Mouse (Mus musculus): Measurements from ENCODE around the gene Ncaph2. TPM values are rescaled to one million over a fixed set of nuclear protein-coding genes. Genes with fewer than 3 reads are reported as not detected.
A peak's percentile ranks its signal among the peaks of the same experiment; 100 is the strongest.

Ncaph2 gene
- polyA plus RNA-seq, 1 experiment from 2014 or later: 168 TPM

DNA sequence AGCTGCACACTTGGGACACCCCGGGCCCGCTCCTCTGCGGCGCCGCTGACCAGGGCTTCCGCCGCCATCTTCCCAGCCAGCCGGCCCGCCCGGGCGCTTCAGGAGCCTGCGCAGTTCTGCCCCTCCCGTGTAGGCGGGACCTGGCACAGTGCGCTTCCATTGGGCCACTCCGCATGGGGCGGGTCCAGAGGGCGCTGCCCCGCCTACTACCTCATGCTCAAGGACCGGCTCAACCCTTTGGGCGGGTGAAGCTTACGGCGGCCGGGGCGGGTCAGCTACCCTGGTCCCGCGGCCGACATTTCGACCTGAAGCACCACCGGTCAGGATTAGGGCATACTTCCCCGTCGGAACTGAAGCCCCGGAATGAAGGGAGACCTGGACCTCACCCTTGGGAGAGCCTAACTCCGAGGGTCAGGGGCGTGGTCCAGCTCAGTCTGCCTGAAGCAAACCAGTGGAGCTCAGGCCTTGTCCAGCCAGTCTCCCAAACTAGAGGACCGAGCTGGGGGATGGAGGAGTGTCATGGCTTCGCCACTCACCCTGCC, 40.3 kb upstream of the Ncaph2 start, which contains the start of gene Sbf1:
TSS of gene Sbf1 (minus strand) at position 122 of the 542 bp plus-strand sequence.
- Histone ChIP-seq H3K27ac (ENCODE audit: low read depth, low read length) (no peak within 1 kb of the TSS), H3K4me3 (ENCODE audit: low read depth, low read length) (peak within 1 kb of the TSS; percentile 98), H3K9me3 (ENCODE audit: control insufficient read depth, low read length) (no peaks in the 10 kb centered on the region), H3K9ac (ENCODE audit: low read length) (peak within 1 kb of the TSS; percentile 91), H3K27me3 (ENCODE audit: control insufficient read depth, insufficient read depth, low read length) (no peaks in the 10 kb centered on the region), H3K4me2 (peak within 1 kb of the TSS; percentile 67), H3K4me1 (ENCODE audit: control insufficient read depth, insufficient read depth, low read length) (peaks cover 20% of the 10 kb centered on the region), H3K36me3 (ENCODE audit: control insufficient read depth, insufficient read depth, low read length) (no peaks in the 10 kb centered on the region)
- ATAC-seq (ENCODE audit: low FRiP score) (peak; percentile 100), DNase-seq (ENCODE audit: low spot score, missing footprints) (peak; percentile 99)
- under 1% methylated on average over 36 of the region's 37 CpGs for WGBS

DNA sequence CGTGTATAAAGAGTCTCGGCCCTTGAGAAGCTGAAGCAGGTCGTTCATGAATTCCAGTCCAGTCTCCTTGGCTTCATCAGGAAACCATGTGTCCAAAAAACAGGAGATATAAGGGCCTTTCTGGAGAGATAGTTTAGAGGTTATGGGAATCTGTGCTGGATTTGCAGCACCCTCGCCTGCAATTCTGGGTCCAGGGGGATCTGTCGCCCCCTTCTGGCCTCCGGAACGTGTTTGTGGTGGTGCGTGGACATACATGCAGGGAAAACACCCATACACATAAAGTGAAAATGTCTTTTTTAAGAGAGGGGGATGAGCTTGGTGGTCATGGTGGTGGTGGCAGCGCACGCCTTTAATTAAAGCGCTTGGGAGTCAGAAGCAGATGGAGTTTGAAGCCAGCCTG, 39.4 kb upstream of the Ncaph2 start:
- no peaks in the 10 kb centered on the region for H3K36me3 ChIP-seq (ENCODE audit: control insufficient read depth, insufficient read depth, low read length)
- no peak overlapping the region for H3K4me3 ChIP-seq (ENCODE audit: low read depth, low read length)
- no peak overlapping the region for H3K9ac ChIP-seq (ENCODE audit: low read length)
- H3K27me3 ChIP-seq (ENCODE audit: control insufficient read depth, insufficient read depth, low read length): no peaks in the 10 kb centered on the region
- DNase-seq (ENCODE audit: low spot score, missing footprints) (no peak), ATAC-seq (ENCODE audit: low FRiP score) (no peak)
- no peaks in the 10 kb centered on the region for H3K9me3 ChIP-seq (ENCODE audit: control insufficient read depth, low read length)
- peaks cover 20% of the 10 kb centered on the region for H3K4me1 ChIP-seq (ENCODE audit: control insufficient read depth, insufficient read depth, low read length)
- no peak overlapping the region for H3K4me2 ChIP-seq
- WGBS: 59% methylated on average over 11 of the region's 11 CpGs
- H3K27ac ChIP-seq (ENCODE audit: low read depth, low read length): no peak overlapping the region

DNA sequence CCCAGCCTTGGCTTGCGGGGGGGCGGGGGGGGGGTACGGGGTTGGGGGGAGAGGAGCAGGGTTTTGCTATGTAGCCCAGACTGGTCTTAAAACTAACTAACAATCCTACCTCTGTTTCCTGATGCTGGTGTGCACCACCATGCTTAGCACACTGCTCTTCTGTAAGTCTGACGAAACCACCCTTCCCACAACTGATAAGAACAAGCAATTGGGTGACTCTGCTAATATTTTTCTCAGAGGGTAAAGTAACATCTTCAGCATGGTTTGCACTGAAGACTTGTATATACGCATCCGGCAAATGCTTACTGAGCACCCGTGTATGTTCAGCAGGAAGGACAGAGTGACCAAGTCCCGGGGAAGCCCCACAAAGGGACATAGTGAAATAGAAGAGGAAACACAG, 34.3 kb upstream of the Ncaph2 start:
- Histone ChIP-seq H3K4me3 (ENCODE audit: low read depth, low read length) (no peak overlapping the region), H3K27me3 (ENCODE audit: control insufficient read depth, insufficient read depth, low read length) (no peaks in the 10 kb centered on the region), H3K9ac (ENCODE audit: low read length) (no peak overlapping the region), H3K27ac (ENCODE audit: low read depth, low read length) (no peak overlapping the region), H3K36me3 (ENCODE audit: control insufficient read depth, insufficient read depth, low read length) (no peaks in the 10 kb centered on the region), H3K4me1 (ENCODE audit: control insufficient read depth, insufficient read depth, low read length) (no peaks in the 10 kb centered on the region), H3K4me2 (no peak overlapping the region), H3K9me3 (ENCODE audit: control insufficient read depth, low read length) (no peaks in the 10 kb centered on the region)
- ATAC-seq (ENCODE audit: low FRiP score) (no peak), DNase-seq (ENCODE audit: low spot score, missing footprints) (no peak)
- 81% methylated on average over 8 of the region's 8 CpGs for WGBS

DNA sequence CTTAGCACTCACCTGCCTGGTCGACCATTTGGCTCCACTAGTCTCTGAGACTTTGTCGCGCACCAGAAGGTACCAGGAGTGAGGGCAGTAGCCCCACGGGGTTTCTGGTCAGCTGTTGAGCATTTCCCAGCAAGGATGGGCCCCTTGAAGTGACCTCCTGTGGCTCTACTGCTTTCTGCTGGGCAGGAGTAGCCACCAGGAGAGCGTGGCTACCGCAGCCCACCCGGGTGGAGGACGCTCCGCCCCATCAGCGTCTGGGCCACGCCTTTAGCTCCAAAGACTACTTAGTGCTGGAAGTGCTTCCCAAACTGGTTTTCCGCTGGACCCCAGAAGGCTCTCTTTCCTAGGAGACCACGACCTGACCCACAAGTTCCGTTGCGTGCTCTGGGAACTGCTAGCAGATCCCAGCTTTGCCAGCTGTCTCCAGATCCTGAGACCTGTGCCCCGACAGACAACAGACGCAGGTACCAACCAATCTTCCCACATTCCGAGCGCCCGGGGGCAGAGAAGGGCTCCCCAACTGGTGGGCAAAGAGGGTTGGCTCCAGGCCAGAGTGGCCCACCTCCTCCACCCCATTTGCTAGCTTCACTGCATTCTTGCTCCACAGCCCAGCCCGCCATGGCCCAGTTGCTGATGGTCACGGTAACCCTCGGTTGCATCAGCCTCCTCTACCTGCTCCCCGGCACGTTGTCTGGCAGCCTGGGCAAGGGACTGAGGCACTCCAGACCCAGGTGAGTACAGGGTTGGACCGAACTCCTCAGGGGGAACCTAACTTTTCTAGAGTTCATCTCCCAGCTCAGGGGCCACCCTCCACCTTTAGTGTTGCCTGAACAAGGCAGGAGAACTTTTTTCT, 32.6 kb upstream of the Ncaph2 start, which contains the start of gene Adm2:
TSS of gene Adm2 (plus strand) at position 51 of the 853 bp plus-strand sequence.
- no peak for DNase-seq (ENCODE audit: low spot score, missing footprints)
- ATAC-seq (ENCODE audit: low FRiP score): no peak
- Histone ChIP-seq H3K27ac (ENCODE audit: low read depth, low read length) (no peak within 1 kb of the TSS), H3K9ac (ENCODE audit: low read length) (no peak within 1 kb of the TSS), H3K4me2 (peak within 1 kb of the TSS; percentile 26), H3K4me3 (ENCODE audit: low read depth, low read length) (no peak within 1 kb of the TSS), H3K36me3 (ENCODE audit: control insufficient read depth, insufficient read depth, low read length) (no peaks in the 10 kb centered on the region), H3K27me3 (ENCODE audit: control insufficient read depth, insufficient read depth, low read length) (no peaks in the 10 kb centered on the region), H3K4me1 (ENCODE audit: control insufficient read depth, insufficient read depth, low read length) (no peaks in the 10 kb centered on the region), H3K9me3 (ENCODE audit: control insufficient read depth, low read length) (no peaks in the 10 kb centered on the region)
- 9% methylated on average over 26 of the region's 26 CpGs for WGBS

DNA sequence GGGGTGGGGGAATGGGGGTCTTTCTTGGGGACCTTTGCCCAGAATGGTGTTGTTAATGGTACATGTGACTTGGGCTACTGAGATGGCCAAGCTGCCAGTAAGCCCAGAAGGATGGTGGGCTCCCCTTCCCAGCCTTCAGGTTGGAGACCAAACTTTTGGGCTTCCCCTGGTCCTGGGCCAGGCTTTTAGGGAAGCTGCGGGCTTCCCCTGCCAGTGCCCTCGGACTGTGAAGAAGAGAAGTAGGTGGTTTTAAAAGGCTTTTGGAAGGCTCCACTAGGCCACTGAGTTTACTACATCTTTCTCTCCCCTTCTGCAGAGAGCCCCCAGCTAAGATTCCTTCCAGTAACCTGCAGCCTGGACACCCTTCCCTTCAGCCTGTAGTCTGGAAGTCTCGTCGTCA, 31.9 kb upstream of the Ncaph2 start:
- Histone ChIP-seq H3K4me3 (ENCODE audit: low read depth, low read length) (no peak overlapping the region), H3K27me3 (ENCODE audit: control insufficient read depth, insufficient read depth, low read length) (no peaks in the 10 kb centered on the region), H3K27ac (ENCODE audit: low read depth, low read length) (no peak overlapping the region), H3K9me3 (ENCODE audit: control insufficient read depth, low read length) (no peaks in the 10 kb centered on the region), H3K9ac (ENCODE audit: low read length) (no peak overlapping the region), H3K4me2 (no peak overlapping the region), H3K4me1 (ENCODE audit: control insufficient read depth, insufficient read depth, low read length) (no peaks in the 10 kb centered on the region), H3K36me3 (ENCODE audit: control insufficient read depth, insufficient read depth, low read length) (no peaks in the 10 kb centered on the region)
- DNase-seq (ENCODE audit: low spot score, missing footprints) (no peak), ATAC-seq (ENCODE audit: low FRiP score) (no peak)
- WGBS: 78% methylated on average over 4 of the region's 4 CpGs

DNA sequence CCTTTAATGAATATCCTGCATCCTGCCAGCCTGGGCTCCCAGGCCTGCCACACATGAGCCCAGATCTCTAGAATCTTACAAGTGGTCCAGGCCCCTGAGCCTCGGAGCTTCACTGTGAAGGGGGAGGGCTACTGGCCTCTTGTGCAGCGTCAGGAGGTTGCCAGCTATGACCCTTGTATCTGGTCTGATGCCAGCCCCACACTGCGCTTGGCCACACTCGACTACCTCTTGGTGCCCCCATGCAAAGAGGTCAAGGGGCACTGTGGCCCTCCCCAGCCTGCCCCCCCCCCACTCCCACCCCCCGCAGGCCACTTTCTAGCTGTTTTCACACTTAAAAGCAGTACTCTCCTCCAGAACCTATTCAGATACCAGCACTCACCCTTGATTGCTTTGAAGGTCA, 29.1 kb upstream of the Ncaph2 start:
- no peak for DNase-seq (ENCODE audit: low spot score, missing footprints)
- Histone ChIP-seq H3K4me1 (ENCODE audit: control insufficient read depth, insufficient read depth, low read length) (no peaks in the 10 kb centered on the region), H3K9me3 (ENCODE audit: control insufficient read depth, low read length) (no peaks in the 10 kb centered on the region), H3K4me3 (ENCODE audit: low read depth, low read length) (no peak overlapping the region), H3K27ac (ENCODE audit: low read depth, low read length) (no peak overlapping the region), H3K9ac (ENCODE audit: low read length) (no peak overlapping the region), H3K27me3 (ENCODE audit: control insufficient read depth, insufficient read depth, low read length) (no peaks in the 10 kb centered on the region), H3K36me3 (ENCODE audit: control insufficient read depth, insufficient read depth, low read length) (no peaks in the 10 kb centered on the region), H3K4me2 (no peak overlapping the region)
- no peak for ATAC-seq (ENCODE audit: low FRiP score)
- 78% methylated on average over 5 of the region's 5 CpGs for WGBS

DNA sequence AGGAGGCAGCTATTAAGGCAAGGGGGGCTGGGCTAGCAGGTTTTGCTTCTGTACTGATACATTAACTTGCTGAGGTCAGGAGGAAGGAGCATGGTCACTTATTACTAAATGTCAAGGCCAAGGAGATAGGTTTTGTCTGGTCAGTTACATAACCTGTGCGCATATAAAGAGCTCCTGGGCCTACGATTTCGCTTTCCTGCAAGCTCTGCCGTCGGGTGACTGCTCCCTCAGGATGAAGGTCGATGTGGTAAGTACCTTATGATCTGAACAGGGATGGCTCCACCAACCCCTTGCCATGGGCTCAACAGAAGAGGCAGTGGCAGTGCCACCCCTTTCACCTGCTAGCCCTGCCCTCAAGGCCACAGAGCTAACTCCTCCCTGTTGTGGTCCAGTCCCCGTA, 21.2 kb upstream of the Ncaph2 start, which contains the start of gene Miox:
TSS of gene Miox (plus strand) at position 128 of the 400 bp plus-strand sequence.
- no peak for DNase-seq (ENCODE audit: low spot score, missing footprints)

DNA sequence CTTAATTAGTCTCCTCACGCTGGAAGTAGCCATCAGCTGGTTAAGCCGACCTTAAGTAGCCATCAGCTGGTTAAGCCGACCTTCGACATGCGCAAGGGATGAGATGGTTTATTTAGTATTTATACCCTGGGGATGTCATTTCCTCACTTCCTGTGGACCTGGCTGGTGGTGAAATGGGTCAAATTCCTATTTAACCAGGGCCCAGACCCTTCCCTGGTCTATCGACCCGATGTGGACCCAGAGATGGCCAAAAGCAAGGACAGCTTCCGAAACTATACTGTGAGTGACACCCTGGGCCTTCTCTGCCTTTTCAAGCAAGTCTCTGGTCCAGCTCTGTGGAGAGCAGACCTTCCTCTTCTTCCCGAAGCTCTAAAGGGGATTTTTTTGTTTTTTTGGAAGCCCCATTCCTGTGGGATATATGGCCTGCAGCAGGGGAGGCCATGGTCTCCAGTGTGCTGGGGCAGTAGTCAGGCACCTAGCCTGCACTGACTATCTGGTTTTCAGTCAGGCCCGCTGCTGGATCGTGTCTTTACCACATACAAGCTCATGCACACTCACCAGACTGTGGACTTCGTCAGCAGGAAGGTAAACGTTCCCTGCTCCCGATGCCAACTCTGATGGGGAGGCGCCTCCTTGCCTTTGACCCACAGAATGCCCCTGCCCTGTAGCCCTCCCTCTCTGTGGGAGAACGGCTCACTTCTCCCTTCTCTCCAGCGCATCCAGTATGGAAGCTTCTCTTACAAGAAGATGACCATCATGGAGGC, 20.6 kb upstream of the Ncaph2 start:
- Histone ChIP-seq H3K4me2 (no peak overlapping the region), H3K4me3 (ENCODE audit: low read depth, low read length) (no peak overlapping the region), H3K9ac (ENCODE audit: low read length) (no peak overlapping the region), H3K27me3 (ENCODE audit: control insufficient read depth, insufficient read depth, low read length) (no peaks in the 10 kb centered on the region), H3K36me3 (ENCODE audit: control insufficient read depth, insufficient read depth, low read length) (no peaks in the 10 kb centered on the region), H3K27ac (ENCODE audit: low read depth, low read length) (no peak overlapping the region), H3K4me1 (ENCODE audit: control insufficient read depth, insufficient read depth, low read length) (no peaks in the 10 kb centered on the region), H3K9me3 (ENCODE audit: control insufficient read depth, low read length) (no peaks in the 10 kb centered on the region)
- ATAC-seq (ENCODE audit: low FRiP score) (no peak), DNase-seq (ENCODE audit: low spot score, missing footprints) (no peak)
- WGBS: 84% methylated on average over 17 of the region's 17 CpGs

More for the DNA sequence above, 21.2 kb upstream of the Ncaph2 start, which contains the start of gene Miox:
- Histone ChIP-seq H3K27ac (ENCODE audit: low read depth, low read length) (no peak within 1 kb of the TSS), H3K9ac (ENCODE audit: low read length) (no peak within 1 kb of the TSS), H3K4me1 (ENCODE audit: control insufficient read depth, insufficient read depth, low read length) (no peaks in the 10 kb centered on the region), H3K9me3 (ENCODE audit: control insufficient read depth, low read length) (no peaks in the 10 kb centered on the region), H3K4me2 (no peak within 1 kb of the TSS), H3K36me3 (ENCODE audit: control insufficient read depth, insufficient read depth, low read length) (no peaks in the 10 kb centered on the region), H3K4me3 (ENCODE audit: low read depth, low read length) (no peak within 1 kb of the TSS), H3K27me3 (ENCODE audit: control insufficient read depth, insufficient read depth, low read length) (no peaks in the 10 kb centered on the region)
- WGBS: 89% methylated on average over 7 of the region's 7 CpGs
- no peak for ATAC-seq (ENCODE audit: low FRiP score)

DNA sequence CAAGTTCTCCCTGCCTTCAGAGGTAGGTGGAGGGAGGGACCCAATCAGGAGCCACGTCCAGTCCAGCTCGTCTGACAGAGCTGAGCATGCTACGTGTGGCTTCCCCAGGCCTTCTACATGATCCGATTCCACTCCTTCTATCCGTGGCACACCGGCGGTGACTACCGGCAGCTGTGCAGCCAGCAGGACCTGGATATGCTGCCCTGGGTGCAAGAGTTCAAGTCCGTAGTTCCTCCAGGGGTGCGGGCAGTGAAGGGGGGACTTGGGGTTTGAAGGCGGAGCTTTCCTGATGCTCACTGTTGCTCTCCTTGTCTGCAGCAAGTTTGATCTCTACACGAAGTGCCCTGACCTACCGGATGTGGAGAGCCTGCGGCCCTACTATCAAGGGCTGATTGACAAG, 19.1 kb upstream of the Ncaph2 start:
- no peak overlapping the region for H3K4me3 ChIP-seq (ENCODE audit: low read depth, low read length)
- H3K36me3 ChIP-seq (ENCODE audit: control insufficient read depth, insufficient read depth, low read length): no peaks in the 10 kb centered on the region
- ATAC-seq (ENCODE audit: low FRiP score) (no peak), DNase-seq (ENCODE audit: low spot score, missing footprints) (no peak)
- H3K4me1 ChIP-seq (ENCODE audit: control insufficient read depth, insufficient read depth, low read length): no peaks in the 10 kb centered on the region
- 90% methylated on average over 14 of the region's 14 CpGs for WGBS
- no peak overlapping the region for H3K9ac ChIP-seq (ENCODE audit: low read length)
- no peaks in the 10 kb centered on the region for H3K27me3 ChIP-seq (ENCODE audit: control insufficient read depth, insufficient read depth, low read length)
- H3K27ac ChIP-seq (ENCODE audit: low read depth, low read length): no peak overlapping the region
- no peaks in the 10 kb centered on the region for H3K9me3 ChIP-seq (ENCODE audit: control insufficient read depth, low read length)
- no peak overlapping the region for H3K4me2 ChIP-seq

Data from midbrain, embryonic 11.5 days (tissue).